Mouse (Mus musculus) forebrain, embryonic 14.5 days (tissue): ENCODE results near the gene Ptafr. TPM values are rescaled to one million over a fixed set of nuclear protein-coding genes. Genes with fewer than 3 reads are reported as not detected.
"Not testable (repeated sequence)": the region's sequence is repeated elsewhere in the genome, so short reads cannot be mapped to it uniquely, and the experiment has no call there.

Experiments used
- ATAC-seq: fragments of 200-750 bp; cut with Nextera tagmentation; 2 replicates; pipeline ENCODE4 v1.8.0; 2017; ENCODE audit warnings: mild to moderate bottlenecking, moderate library complexity
- DNase-seq: peaks from one replicate; pipeline ENCODE4 v3.0.0-alpha.2; 2015; ENCODE audit warnings: low spot score
- H3K27ac ChIP-seq: fragments of 300-500 bp; sonication (generic); 2 replicates; pipeline ENCODE4 v1.5.1; 2014; ENCODE audit warnings: low read depth, mild to moderate bottlenecking, control low read depth, low read length, moderate library complexity
- H3K27me3 ChIP-seq: fragments of 300-500 bp; sonication (generic); replicated peaks from 2 replicates; pipeline ENCODE4 v1.6.1; 2014; ENCODE audit warnings: low read length, control low read depth, mixed read lengths; ENCODE audit not compliant: control insufficient read depth, insufficient read depth
- H3K36me3 ChIP-seq: fragments of 300-500 bp; sonication (generic); 2 replicates; pipeline ENCODE4 v1.6.1; 2014; ENCODE audit warnings: low read length, control low read depth; ENCODE audit not compliant: control insufficient read depth, insufficient read depth
- H3K4me1 ChIP-seq: fragments of 300-500 bp; sonication (generic); 2 replicates; pipeline ENCODE4 v1.6.1; 2014; ENCODE audit warnings: antibody characterized with exemption, low read length, control low read depth; ENCODE audit not compliant: control insufficient read depth, insufficient read depth
- H3K4me2 ChIP-seq: fragments of 300-500 bp; sonication (generic); 2 replicates; pipeline ENCODE4 v1.6.1; 2014; ENCODE audit warnings: mild to moderate bottlenecking, control low read depth, low read length
- H3K4me3 ChIP-seq: fragments of 300-500 bp; sonication (generic); 2 replicates; pipeline ENCODE4 v1.5.1; 2014; ENCODE audit warnings: low read depth, low read length, control low read depth
- H3K9ac ChIP-seq: fragments of 300-500 bp; sonication (generic); 2 replicates; pipeline ENCODE4 v1.6.1; 2014; ENCODE audit warnings: mild to moderate bottlenecking, low read length, control low read depth, moderate library complexity
- H3K9me3 ChIP-seq: fragments of 300-500 bp; sonication (generic); replicated peaks from 2 replicates; pipeline ENCODE4 v1.6.1; 2016; ENCODE audit warnings: low read length, control low read depth, mixed read lengths; ENCODE audit not compliant: control insufficient read depth
- WGBS: fragments of 180-500 bp; shearing (Covaris S2); extraction: QIAGEN DNeasy Blood & Tissue Kit; methylation state at CpG from one replicate; pipeline ENCODE4 v1.1.7; 2014; 5-methylcytosine and 5-hydroxymethylcytosine counted together
- polyA plus RNA-seq: library from polyadenylated mRNA; unstranded; fragments of >200 nt; fragmentation: Nextera tagmentation; extraction: Ambion mirVana; gene quantifications from 2 replicates; pipeline ENCODE4 v1.2.1, GENCODE M21; 2014

Ptafr gene
- polyA plus RNA-seq, 1 experiment from 2014 or later: 0.18 TPM

DNA sequence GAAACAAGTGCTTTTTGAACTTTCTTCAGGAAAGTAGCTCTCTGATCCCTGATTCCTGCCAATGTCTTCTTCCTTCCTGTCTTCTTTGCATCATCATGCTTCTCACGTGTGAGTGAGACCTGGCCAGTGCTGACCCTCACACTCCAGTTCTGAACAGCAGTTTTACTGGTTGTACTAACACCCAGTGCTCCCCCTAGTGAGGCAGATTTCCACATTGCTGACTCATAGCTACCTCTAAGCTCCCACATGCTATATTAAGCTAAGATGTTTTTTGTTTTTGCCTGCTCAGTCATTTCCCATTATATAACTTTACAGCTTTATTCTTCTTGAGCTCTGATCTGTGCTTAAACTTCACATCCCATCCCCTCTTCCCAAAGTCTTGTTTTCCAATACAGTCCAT is 21.1 kb upstream of the Ptafr start:
- no peaks in the 10 kb centered on the region for H3K27me3 ChIP-seq
- no peak overlapping the region for H3K4me2 ChIP-seq
- H3K9ac ChIP-seq: no peak overlapping the region
- H3K4me3 ChIP-seq: no peak overlapping the region
- ATAC-seq: no peak
- H3K36me3 ChIP-seq: peaks cover 90% of the 10 kb centered on the region
- no peak overlapping the region for H3K27ac ChIP-seq
- WGBS: 63% methylated on average over 1 of the region's 1 CpGs
- no peak for DNase-seq
- H3K9me3 ChIP-seq: no peaks in the 10 kb centered on the region
- no peaks in the 10 kb centered on the region for H3K4me1 ChIP-seq

GRCm38 (mm10) chr4:132545851-132546250 is 18.0 kb upstream of the Ptafr start:
- H3K9me3 ChIP-seq: no peaks in the 10 kb centered on the region
- WGBS: 52% methylated on average over 8 of the region's 8 CpGs
- no peak overlapping the region for H3K27ac ChIP-seq
- no peak for ATAC-seq
- H3K27me3 ChIP-seq: no peaks in the 10 kb centered on the region
- no peak overlapping the region for H3K4me2 ChIP-seq
- DNase-seq: peak; percentile 71
- no peaks in the 10 kb centered on the region for H3K4me1 ChIP-seq
- H3K9ac ChIP-seq: no peak overlapping the region
- H3K36me3 ChIP-seq: peaks cover 90% of the 10 kb centered on the region
- no peak overlapping the region for H3K4me3 ChIP-seq

DNA sequence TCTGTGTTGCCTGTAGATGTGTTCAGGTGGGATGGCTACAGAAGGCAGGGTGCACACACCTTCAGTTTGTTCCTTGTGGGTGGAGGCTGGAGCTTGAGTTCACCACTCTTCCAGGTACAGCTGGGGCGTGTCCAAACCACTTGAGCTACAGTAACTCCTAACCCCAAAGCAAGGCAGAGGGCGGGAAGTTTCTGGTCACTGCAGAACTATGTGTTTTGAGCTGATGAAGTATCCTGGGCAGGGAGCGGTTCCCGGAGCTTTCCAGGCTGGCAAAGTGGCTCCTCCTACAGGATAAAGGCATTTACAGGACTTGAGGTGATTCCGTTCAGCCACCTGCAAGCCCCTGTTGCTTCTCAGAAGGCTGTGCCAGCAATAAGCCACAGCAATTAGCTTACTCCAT is 9.6 kb upstream of the Ptafr start:
- Histone ChIP-seq H3K9ac (no peak overlapping the region), H3K9me3 (no peaks in the 10 kb centered on the region), H3K4me3 (no peak overlapping the region), H3K4me2 (no peak overlapping the region), H3K4me1 (no peaks in the 10 kb centered on the region), H3K27me3 (no peaks in the 10 kb centered on the region), H3K36me3 (peaks cover 54% of the 10 kb centered on the region), H3K27ac (no peak overlapping the region)
- DNase-seq: no peak
- WGBS: 82% methylated on average over 5 of the region's 5 CpGs
- no peak for ATAC-seq

DNA sequence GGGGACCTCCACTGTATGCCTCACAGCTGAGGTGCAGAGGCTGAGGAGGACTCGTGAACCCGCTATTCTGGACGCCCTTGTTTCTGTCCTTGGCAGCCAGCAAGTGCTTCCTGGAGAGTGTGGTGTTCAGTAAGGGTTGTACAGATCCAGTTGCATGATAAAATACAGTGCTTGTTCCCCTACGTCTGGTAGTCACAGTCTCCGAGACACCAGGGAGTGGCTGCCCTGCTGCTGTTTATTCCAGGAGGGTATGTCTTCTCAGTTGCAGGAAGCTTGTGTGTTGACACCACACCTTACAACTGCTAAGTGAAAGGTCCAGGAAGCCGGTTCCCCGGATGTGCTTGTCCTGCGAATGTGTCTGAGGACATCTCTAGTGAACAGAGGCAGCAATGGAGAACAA is 9.2 kb upstream of the Ptafr start:
- peaks cover 50% of the 10 kb centered on the region for H3K36me3 ChIP-seq

DNA sequence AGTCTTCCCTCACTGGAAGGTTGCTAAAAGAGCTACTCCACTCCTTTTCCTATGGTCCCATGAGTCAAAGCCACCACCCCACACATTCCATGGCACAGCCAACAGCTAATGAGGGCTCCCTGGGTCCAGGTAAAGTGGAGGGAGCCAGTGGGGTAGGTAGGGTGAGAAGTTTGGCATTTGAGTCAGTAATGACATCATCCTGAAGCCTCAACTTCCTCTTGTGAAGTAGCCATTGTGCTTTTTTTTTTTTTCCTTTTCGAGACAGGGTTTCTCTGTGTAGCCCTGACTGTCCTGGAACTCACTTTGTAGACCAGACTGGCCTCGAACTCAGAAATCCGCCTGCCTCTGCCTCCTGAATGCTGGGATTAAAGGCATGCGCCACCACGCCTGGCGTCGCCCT is 8.3 kb upstream of the Ptafr start:
- WGBS: 95% methylated on average over 7 of the region's 7 CpGs
- not testable (repeated sequence) for H3K9ac ChIP-seq, ATAC-seq, H3K27me3 ChIP-seq, DNase-seq, H3K27ac ChIP-seq, H3K9me3 ChIP-seq, H3K4me1 ChIP-seq, H3K4me2 ChIP-seq, H3K4me3 ChIP-seq
- H3K36me3 ChIP-seq: peaks cover 43% of the 10 kb centered on the region

More for the DNA sequence above, 9.2 kb upstream of the Ptafr start:
- ATAC-seq: no peak
- DNase-seq: no peak
- Histone ChIP-seq H3K9ac (no peak overlapping the region), H3K27me3 (no peaks in the 10 kb centered on the region), H3K27ac (no peak overlapping the region), H3K4me2 (no peak overlapping the region), H3K9me3 (no peaks in the 10 kb centered on the region), H3K4me1 (no peaks in the 10 kb centered on the region), H3K4me3 (no peak overlapping the region)
- 86% methylated on average over 8 of the region's 8 CpGs for WGBS

DNA sequence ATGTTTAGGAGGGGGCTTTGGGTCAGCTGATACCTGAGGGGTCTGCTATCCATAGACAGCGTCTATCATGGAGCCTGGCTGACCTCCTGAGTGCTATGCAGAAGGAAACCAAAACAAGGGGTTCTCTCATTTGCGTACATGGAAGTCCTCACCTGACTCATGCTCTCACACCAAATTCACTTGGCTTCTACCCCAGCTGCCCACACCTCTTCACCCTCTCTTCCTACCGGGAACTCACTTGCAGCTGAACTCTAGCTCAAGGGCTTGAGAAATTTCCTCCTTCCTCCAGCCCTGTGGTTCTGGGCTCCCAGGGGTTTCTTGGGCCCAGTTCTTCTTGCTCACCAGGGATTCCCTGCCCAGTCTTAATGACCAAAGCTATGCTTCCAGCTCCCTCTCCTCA is 606 bp upstream of the Ptafr start:
- WGBS: 78% methylated on average over 3 of the region's 3 CpGs
- Histone ChIP-seq H3K9me3 (no peaks in the 10 kb centered on the region), H3K36me3 (no peaks in the 10 kb centered on the region), H3K27me3 (no peaks in the 10 kb centered on the region), H3K4me3 (no peak overlapping the region), H3K27ac (no peak overlapping the region), H3K4me2 (no peak overlapping the region), H3K4me1 (no peaks in the 10 kb centered on the region), H3K9ac (no peak overlapping the region)
- no peak for ATAC-seq
- no peak for DNase-seq

GRCm38 (mm10) chr4:132565089-132565747 is 1.4 kb downstream of the Ptafr start:
- no peak for ATAC-seq
- Histone ChIP-seq H3K27ac (no peak overlapping the region), H3K4me1 (no peaks in the 10 kb centered on the region), H3K9me3 (no peaks in the 10 kb centered on the region; the same call in 1 of the 2 replicates), H3K36me3 (no peaks in the 10 kb centered on the region), H3K4me2 (no peak overlapping the region), H3K27me3 (no peaks in the 10 kb centered on the region), H3K9ac (no peak overlapping the region), H3K4me3 (no peak overlapping the region)
- DNase-seq: no peak
- WGBS: 78% methylated on average over 12 of the region's 12 CpGs

GRCm38 (mm10) chr4:132567361-132567779 is 3.5 kb downstream of the Ptafr start:
- ATAC-seq (no peak), DNase-seq (no peak)
- Histone ChIP-seq H3K9ac (no peak overlapping the region), H3K36me3 (no peaks in the 10 kb centered on the region), H3K4me1 (no peaks in the 10 kb centered on the region), H3K4me2 (no peak overlapping the region), H3K27me3 (no peaks in the 10 kb centered on the region), H3K9me3 (no peaks in the 10 kb centered on the region; the same call in 1 of the 2 replicates), H3K4me3 (no peak overlapping the region), H3K27ac (no peak overlapping the region)
- WGBS: 79% methylated on average over 9 of the region's 9 CpGs

DNA sequence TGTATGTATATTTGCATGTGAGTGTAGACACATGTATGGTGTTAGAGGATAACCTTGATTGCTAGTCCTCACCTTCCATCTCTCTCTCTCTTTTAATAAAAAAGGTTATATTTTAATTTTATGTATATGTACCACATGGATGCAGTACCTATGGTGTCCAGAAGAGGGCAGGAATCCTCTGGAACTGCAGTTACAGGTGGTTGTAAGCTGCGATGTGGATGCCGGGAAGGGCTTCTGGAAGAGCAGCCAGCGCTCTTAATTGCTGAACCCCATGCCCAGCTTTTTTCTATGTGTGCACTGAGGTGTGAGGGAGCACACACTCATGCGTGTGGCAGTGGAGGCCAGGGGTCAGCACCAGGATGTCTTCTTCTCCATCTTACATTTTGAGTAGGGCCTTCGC is 5.2 kb downstream of the Ptafr start:
- H3K4me1 ChIP-seq: no peaks in the 10 kb centered on the region
- H3K9me3 ChIP-seq: no peaks in the 10 kb centered on the region; the same call in 1 of the 2 replicates
- no peaks in the 10 kb centered on the region for H3K27me3 ChIP-seq
- no peak for ATAC-seq
- WGBS: 84% methylated on average over 5 of the region's 5 CpGs
- H3K4me2 ChIP-seq: no peak overlapping the region
- no peaks in the 10 kb centered on the region for H3K36me3 ChIP-seq
- H3K27ac ChIP-seq: no peak overlapping the region
- no peak overlapping the region for H3K4me3 ChIP-seq
- H3K9ac ChIP-seq: no peak overlapping the region
- no peak for DNase-seq
